Mouse (Mus musculus) layer of hippocampus, postnatal 25 days (tissue): Measurements from ENCODE around the gene Washc1. TPM values are rescaled to one million over a fixed set of nuclear protein-coding genes. Genes with fewer than 3 reads are reported as not detected.
"Not testable (repeated sequence)": the region's sequence is repeated elsewhere in the genome, so short reads cannot be mapped to it uniquely, and the experiment has no call there.

Experiments
- DNase-seq, 2 experiments: peaks; one replicate each; pipeline ENCODE4 v3.0.0; 2022; ENCODE audit warnings: mixed read lengths in 2 of 2, low spot score in 1 of 2; ENCODE audit errors: extremely low spot score in 1 of 2
- total RNA-seq, 2 experiments: library from RNA; stranded (reverse); gene quantifications; 2 replicates each; pipeline ENCODE4 v1.2.3; 2021

Washc1 gene
- total RNA-seq, 2 experiments from 2014 or later, result 43.6 to 44.8 TPM

DNA sequence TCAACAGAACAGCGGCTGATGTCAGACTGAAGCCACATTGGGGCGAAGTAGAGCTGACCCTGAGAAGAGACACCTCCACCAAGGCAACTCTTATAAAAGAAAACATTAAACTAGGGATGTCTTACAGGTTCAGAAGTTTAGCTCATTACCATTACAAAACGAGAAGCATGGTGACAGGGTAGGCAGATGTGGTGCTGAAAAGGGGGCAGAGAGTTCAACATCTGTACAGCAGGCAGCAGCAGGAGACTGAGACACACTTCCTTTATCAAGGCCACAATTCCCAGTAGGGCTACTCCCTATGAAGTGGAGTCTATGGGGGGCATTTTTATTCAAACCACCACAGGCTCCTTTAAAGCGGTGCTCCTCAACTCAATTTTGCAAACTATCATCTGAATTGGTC, 3.1 kb upstream of the Washc1 start:
- DNase-seq, result no peak

DNA sequence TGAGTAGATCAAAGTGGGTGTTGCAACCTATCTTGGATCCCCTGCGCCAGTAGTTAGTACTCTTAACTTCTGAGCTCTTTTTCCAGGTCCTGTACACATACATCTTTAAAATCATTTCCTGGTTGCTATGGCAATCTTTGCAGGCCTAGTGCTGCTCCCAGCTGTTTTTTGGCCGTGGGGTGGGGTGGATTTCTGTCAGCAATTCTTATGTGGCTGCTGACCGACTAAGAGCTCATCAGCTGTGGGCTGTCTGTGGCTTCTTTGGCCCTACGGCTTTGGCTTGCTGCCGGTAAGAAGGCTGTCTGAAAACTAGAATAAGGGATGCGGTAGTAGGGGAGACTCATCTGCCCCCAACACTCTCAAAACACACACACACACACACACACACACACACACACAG, 599 bp upstream of the Washc1 start:
- no peak for DNase-seq

DNA sequence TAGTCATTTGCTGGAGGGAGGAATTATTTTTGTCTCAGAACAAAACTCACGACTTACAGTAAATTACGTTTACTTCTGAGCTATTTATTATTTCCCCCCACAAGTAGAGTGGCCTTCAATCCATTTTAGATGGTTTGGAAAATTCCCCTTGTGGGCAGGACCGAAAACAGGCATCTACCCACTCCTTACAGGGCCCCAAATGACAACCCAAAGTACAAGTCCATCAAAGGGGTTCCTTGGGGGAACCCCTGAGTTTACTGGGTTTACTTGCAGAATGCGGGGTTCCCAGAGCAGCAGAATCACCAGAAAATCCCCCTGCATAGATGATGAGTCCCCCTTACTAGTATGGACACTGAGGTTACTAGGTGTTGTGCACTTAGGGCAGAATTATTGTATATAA, 821 bp downstream of the Washc1 start:
- DNase-seq, result no peak

DNA sequence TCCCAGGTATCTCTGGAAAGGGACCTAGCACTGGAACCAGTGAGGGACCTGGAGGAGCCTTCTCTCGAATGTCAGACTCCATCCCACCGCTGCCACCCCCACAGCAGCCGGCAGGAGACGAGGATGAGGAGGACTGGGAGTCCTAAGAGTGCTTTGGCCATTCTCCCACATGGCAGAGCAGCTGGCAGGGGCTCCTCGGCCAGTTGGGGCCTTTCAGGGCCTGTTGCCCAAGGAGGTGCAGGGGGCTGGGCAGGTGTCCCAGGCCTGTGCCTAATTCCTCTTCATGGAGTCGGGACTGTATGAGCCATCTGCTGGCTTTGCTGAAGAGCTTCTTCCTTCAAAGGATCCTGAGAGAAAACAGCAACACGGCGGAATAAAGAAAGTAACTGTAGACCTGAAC, 7.6 kb downstream of the Washc1 start:
- no peak for DNase-seq

DNA sequence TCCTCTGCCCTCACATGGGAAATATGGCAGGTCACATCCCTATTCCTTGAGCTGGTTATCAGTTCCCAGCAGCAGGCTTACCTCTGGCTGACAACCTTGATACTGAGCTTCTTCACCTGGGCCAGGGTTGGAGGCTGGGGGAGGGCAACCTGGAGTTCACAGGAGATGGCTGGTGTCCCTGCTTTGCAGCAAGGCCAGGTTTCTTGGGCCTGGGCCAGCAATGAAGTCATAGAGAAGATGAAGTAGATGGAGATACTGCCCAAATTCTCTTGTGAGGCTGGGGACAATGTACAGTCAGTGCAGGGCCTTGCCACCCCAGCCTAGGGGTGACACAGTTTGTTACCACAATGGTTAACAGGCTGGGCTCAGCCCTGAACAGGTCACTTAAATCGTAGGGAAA, 9.4 kb downstream of the Washc1 start:
- no peak for DNase-seq

DNA sequence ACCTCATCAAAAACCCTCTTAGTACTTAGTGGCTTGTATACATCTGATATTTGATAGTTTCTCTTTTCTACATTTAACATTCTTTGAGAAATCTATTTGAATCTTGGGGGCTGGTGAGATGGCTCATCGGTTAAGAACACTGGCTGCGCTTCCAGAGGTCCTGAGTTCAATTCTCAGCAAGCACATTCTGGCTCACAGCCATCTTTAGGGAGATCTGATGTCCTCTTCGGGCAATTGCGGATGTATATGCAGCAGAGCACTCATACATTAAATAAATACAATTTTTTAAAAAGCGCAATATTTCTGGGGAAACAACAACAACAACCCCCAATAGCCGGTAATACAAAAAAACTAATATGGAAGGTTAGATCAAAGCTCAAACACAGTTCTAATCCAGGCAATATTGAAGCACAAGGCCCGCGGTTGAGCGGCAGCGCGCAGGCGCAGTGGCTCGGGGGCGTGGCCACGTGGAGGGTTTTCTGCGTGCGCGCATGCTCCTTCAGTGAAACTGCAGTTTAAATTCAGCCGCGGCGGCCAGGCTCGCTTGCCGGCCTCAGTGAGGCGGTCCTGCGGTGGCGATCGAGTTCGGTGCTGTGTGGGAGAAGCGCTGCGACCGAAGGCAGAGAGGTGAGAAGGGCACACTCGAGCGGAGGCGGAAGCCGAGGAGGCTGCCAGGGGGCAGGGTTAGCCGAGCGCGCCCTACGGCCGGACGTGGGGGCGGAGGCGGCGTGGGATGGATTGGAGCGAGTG, 11.9 kb downstream of the Washc1 start, which contains the start of gene Ddx11:
TSS of gene Ddx11 (plus strand) at position 455 of the 750 bp plus-strand sequence.
- peak; percentile 85 to 97 for DNase-seq

DNA sequence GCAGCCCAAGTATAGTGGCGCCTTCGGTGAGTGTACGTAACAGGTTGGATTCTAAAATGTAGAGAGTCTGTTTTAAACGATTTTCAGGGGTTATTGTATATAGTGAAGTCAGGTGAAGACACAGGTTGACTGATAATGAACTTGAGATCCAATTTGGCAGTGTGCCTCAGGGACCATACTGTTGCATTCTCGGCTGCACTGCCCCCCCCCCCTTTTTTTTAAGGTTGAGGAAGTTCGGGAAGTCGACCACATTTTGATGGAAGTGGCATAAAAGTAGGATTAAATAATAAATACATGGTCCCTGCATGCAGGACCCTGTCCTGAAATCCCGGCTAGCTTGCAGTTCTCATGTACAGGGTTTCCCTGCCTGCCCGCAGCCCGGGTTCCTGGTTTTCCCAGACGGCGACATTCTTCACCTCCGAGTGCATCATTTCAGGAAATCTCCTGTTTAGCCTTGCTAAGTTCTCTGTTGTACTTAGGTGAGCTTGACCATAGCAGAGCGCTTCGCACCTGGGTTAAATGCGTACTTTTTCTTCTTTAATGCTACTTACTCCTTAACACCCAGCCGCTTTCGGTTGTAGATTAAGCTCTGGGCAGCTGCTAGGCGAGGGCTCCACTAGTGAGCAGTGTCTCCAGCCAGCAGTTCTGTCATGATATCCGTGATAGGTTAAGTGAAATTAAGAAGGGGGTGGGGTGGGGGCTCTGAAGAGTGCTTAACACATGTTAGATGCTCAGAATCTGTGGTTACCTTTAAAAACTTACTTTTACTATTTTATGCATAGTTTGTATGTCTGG, 12.7 kb downstream of the Washc1 start:
- no peak for DNase-seq

DNA sequence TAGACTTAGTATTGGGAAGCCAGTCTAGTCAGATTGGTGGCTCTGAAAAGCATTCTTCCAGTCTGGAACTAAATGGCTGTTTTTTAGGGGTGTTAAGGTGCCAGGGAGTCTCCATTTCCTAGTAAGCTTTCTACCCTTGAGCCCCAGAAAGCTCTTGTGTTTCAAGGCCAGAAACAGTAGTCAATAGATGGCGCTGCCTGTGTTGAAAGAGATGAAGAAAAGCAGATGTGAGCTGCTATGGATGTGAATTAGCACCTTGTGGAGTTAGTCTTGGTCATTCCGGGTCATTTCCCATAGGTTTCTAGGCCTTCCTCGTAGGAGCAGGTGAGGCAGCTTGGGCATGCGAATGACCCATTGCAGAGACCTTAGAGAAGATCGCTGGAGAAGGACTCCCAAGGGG, 13.9 kb downstream of the Washc1 start:
- DNase-seq, result no peak

DNA sequence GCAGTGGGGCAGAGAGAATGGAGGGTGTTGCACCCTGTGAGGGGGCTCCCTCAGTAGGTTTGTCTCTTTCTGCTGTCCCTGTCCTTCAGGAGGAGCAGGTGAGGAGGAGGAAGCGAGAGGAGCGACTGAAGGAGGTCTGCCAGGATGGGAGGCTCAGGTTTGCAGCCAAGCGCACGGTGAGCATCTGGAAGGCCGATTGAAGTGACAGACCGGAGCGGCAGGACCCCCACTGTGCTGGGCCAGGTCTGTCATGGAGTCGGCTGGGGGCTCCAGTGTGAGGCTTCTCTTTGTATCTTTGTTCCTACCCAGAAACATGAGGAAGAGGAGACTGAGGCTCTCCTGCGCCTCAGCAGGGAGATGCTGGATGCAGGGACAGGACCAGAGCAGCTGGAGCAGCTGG, 19.0 kb downstream of the Washc1 start:
- no peak for DNase-seq

DNA sequence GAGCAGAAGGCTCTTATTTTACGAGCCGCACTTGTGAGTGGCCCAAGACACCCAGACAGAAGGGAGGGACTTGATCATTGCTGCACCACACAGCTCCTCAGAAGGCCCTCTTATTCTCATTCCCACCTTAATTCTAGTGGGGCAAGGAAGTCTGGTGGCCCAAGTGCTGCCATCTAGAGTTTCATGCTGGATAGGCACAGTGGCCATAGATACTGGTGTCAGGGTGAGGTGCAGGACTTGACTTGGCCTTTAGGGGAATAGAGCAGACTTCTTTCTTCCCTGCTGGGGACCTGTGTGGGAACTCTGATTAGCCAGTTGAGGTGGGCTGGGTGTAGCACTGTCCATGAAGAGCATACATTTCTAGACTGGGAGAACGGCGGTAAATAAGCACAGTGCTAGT, 19.9 kb downstream of the Washc1 start:
- no peak for DNase-seq

DNA sequence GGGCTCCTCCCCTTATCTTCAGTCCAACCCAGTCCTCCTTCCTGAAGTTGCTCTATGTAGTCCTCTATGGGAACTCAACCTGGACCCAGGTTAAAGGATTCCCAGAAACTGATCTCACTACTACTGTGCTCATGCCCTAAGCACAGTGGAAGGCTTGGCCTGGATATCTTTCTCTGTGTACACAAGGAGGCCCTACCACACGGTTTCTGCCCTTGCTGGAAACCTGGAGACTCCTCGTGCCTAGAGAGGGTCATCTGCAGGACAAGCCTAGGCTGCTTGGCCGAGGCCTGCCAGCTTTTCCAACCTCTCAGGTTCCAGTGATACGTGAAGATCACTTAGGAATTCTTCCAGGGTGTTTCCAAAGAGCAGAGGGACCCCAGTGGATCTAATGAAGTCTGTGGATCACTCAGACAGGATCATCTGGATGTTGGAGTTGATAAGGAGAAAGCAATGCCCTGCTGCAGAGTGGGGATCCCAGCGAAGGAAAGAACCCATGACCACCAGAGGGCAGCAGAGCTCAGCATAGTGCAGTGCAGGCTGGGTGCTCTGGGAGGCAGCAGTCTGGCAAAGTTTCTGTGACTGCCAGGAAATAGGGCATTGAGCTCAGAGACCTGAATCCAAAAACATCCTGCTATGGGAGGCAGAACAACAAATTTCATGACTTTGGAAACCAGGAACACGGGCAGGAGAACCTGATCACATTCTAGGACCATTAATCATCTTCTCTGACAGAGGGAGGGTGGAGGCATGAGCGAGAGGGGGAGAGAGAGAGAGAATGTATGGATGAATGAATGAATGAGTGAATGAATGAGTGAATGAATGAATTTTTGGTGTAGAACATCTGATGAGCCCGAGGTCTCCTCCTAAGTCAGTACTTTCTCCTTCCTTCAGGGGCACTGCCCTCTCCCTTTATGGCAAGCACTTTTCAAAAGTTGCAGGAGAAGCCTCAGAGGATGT, 41.6 kb downstream of the Washc1 start:
- DNase-seq, result not testable (repeated sequence)

DNA sequence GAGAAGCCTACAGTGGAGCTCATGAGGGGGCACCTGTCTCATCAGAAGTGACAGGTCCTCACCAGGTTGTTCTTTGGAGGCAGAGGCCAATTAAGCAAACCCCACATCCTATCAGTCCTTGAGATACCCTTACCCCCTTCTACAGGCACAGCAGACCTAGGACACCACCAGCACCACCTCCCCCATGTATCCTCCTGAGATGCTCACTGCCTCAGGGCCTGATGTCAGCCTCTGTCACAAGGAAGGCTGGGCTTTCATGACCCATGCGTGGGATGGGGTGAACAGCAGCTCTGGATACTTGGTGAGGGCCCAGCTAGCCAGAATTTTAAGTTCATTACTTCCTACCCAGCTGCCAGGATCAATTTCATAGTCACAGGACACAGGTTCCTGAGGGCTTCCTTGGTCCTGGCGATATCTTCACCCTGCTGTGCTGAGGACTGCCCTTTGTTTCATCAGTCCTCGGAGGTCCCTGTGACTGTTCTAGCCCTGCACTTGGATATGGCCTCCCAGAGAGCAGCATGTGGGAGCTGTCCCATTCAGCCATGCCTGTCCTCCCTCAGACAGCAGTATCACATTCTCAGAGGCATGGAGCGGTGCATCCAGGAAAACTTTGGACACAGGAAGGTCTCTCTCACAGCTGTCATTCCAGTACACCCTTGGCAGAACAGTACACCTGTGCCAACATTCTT, 42.5 kb downstream of the Washc1 start:
- not testable (repeated sequence) for DNase-seq

DNA sequence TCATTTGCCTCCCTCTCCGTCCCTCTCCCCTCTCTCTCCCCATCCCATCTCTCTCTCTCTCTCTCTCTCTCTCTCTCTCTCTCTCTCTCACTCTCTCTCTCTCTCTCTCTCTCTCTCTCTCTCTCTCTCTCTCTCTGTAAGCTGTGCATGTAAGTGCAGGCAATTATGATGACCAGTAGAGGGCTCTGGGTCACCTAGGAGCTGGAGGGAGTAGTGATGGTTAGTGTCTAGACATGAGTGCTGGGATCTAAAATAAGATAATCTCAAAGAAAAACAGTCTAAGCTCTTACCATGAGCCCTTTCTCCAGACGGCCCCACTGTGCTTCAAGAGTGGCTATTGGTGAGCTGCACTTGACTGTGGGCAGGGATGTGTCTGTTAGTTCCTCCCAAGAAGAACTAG, 43.5 kb downstream of the Washc1 start:
- no peak for DNase-seq

DNA sequence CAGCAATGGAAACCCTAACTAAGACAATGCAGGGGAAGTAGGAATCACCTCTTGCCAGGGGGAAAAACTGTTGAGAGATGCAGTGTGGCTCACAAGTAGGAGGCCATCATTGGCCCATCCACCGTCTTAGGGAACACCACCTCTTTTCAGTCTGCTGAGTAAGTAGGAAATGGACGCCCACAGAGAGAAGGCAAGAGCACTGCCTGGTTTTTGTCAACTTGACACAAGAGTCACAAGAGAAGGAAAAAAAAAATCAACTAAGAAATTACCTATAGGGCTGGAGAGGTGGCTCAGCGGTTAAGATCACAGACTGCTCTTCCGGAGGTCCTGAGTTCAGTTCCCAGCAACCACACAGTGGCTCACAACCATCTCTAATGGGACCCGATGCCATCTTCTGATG, 46.9 kb downstream of the Washc1 start:
- DNase-seq, result no peak

DNA sequence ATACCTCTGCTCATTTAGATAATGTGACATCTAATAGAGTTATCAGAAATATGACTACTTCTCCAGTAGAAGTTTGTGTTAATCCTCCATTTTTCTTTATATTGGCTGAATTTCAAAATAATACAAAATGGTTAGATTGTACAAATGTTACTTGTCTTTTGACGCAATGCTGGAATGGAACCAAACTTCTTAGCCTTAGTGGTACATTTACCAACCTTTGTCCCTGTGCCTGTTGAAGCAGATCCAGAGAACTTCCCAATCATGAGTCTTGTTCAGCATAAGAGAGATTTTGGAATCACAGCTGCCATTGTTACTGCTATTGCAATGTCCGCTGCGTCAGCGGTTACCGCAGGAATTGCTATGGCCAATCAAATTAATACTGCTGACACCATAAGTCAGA, 55.8 kb downstream of the Washc1 start:
- not testable (repeated sequence) for DNase-seq

Other genes starting within 250 kb of the Washc1 start
- gene Ralbp1, start 225.7 kb upstream of the Washc1 start, total RNA-seq, result 10 to 100 TPM; 47.2 to 53.5 TPM
- 10 to 100 TPM; 29.3 to 30.0 TPM for gene Twsg1, start 160.3 kb upstream of the Washc1 start, total RNA-seq
- 100 to 1,000 TPM; 146 to 159 TPM for gene Ankrd12, start 34.5 kb upstream of the Washc1 start, total RNA-seq
- gene Ndufv2, start 10.0 kb upstream of the Washc1 start, total RNA-seq, result 100 to 1,000 TPM; 248 to 262 TPM
- gene Ddx11, start 12.0 kb downstream of the Washc1 start, total RNA-seq, result 1 to 10 TPM; 1.2 to 2.1 TPM